Comparison of ENCODE assay signal across 26 mouse cellular contexts in the genomic region with DNA sequence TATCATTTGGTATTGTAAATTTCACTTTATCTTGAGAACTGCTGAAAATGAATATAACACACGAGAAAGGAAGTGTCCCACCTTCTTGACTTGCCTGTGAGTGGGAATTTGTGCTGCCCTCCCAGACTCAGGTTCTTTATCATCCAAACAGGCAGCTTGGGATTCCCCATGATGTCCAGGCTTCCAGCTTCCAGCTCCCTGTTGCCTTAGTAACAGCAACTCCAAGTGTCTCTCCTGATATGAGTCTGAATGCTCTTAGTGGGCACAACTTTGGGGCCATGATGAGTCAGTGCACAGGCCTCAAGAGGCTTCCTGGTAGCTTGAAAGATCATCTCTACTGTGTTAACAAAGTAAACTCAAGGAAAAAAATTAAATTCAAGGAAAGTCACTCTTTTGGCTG.
DNase-seq lines count a peak whose midpoint lies in the region; ATAC-seq and TF ChIP-seq lines count a peak whose summit lies in the region.
"Had no signal": no experiment of that assay in that cellular context is flagged by ENCODE, and none has a peak within 500 bp of the region (broad histone marks: within the 10 kb centered on the region; RNA-seq: fewer than 3 reads in every experiment).

No protein-coding gene starts in this region.

- H3K4me1 ChIP-seq in midbrain, postnatal 0 days (ENCODE audit: insufficient read depth, low read length), result no peaks in the 10 kb centered on the region
- H3K4me1 ChIP-seq in midbrain, embryonic 13.5 days (replicated peaks), result no peaks in the 10 kb centered on the region
- peaks cover 2 to 12% of the 10 kb centered on the region in 2 experiments for H3K4me1 ChIP-seq in CH12.LX (ENCODE audit: control insufficient read depth in 1 of 2, insufficient read depth in 2 of 2)
- H3K4me1 ChIP-seq: forebrain, embryonic 10.5 days; forebrain, embryonic 12.5 days had no signal

- no peak for TF ChIP-seq POLR2A in CH12.LX (IDR thresholded peaks at IDR 0.05; ENCODE audit: low read depth, low read length)

- TF ChIP-seq RAD21 in CH12.LX (IDR thresholded peaks at IDR 0.05; ENCODE audit: low read depth, low read length), result no peak

- H3K27me3 ChIP-seq in midbrain, postnatal 0 days (ENCODE audit: insufficient read depth, low read length), result no peaks in the 10 kb centered on the region
- H3K27me3 ChIP-seq in midbrain, embryonic 13.5 days, result no peaks in the 10 kb centered on the region
- H3K27me3 ChIP-seq in CH12.LX (replicated peaks), result no peaks in the 10 kb centered on the region
- H3K27me3 ChIP-seq: embryonic facial prominence, embryonic 13.5 days; embryonic facial prominence, embryonic 15.5 days; forebrain, embryonic 12.5 days had no signal

- 87% methylated on average over 1 of the region's 1 CpGs for WGBS in midbrain, postnatal 0 days
- 81% methylated on average over 1 of the region's 1 CpGs for WGBS in midbrain, embryonic 13.5 days

- H3K27ac ChIP-seq in midbrain, postnatal 0 days (ENCODE audit: low read depth, low read length), result no peak overlapping the region
- no peak overlapping the region for H3K27ac ChIP-seq in midbrain, embryonic 13.5 days
- H3K27ac ChIP-seq in CH12.LX (ENCODE audit: insufficient read depth, low read depth), result no peak overlapping the region
- H3K27ac ChIP-seq: embryonic facial prominence, embryonic 13.5 days; embryonic facial prominence, embryonic 15.5 days; forebrain, embryonic 10.5 days; forebrain, embryonic 12.5 days had no signal

- no peak for ATAC-seq in midbrain, postnatal 0 days (ENCODE audit: low FRiP score)
- no peak for ATAC-seq in midbrain, embryonic 13.5 days
- ATAC-seq: CD4-positive, CD25-positive, alpha-beta regulatory T cell, adult 4 months; forebrain, embryonic 14.5 days; forebrain, embryonic 16.5 days had no signal

- no peak for TF ChIP-seq EP300 in CH12.LX (IDR thresholded peaks at IDR 0.05; ENCODE audit: low read length)

- peak; percentile 10 for DNase-seq in midbrain, postnatal 0 days (ENCODE audit: low spot score)
- DNase-seq in CH12.LX (ENCODE audit: extremely low read depth) (peak; percentile 40), NIH3T3 (ENCODE audit: low read depth) (peak; percentile 36)
- DNase-seq in c-Kit-positive CD71-positive TER-119-positive erythroid progenitor cells, embryonic 14.5 days (ENCODE audit: low spot score), result no peak
- no peak for DNase-seq in layer of hippocampus, adult 9-11 months
- DNase-seq in thymus, postnatal 14 days, result no peak
- DNase-seq: adrenal gland, adult 2 months; adrenal gland, postnatal 10 days; adrenal gland, postnatal 25 days; B cell, adult 2 months; cerebellum, adult 11 months; cerebellum, adult 18-20 months; cerebellum, adult 8-10 months; cerebellum, adult 9-11 months; cerebellum, postnatal 14 days; cerebellum, postnatal 36 days; embryo, embryonic 11 days had no signal

- no peak overlapping the region for H3K9ac ChIP-seq in midbrain, postnatal 0 days (replicated peaks; ENCODE audit: low read length, poor library complexity, severe bottlenecking)
- no peak overlapping the region for H3K9ac ChIP-seq in midbrain, embryonic 13.5 days (replicated peaks)
- H3K9ac ChIP-seq in CH12.LX (ENCODE audit: insufficient read depth, low read depth), result no peak overlapping the region
- H3K9ac ChIP-seq: embryonic facial prominence, embryonic 13.5 days; embryonic facial prominence, embryonic 15.5 days; forebrain, embryonic 12.5 days had no signal

- H3K4me2 ChIP-seq in midbrain, postnatal 0 days (ENCODE audit: low read depth, low read length, poor library complexity, severe bottlenecking), result no peak overlapping the region
- no peak overlapping the region for H3K4me2 ChIP-seq in midbrain, embryonic 13.5 days (replicated peaks)
- H3K4me2 ChIP-seq in CH12.LX (ENCODE audit: insufficient read depth, low read depth, poor library complexity, severe bottlenecking), result no peak overlapping the region
- H3K4me2 ChIP-seq: embryonic facial prominence, embryonic 13.5 days; embryonic facial prominence, embryonic 15.5 days; forebrain, embryonic 12.5 days had no signal

- in situ Hi-C loops in CH12.LX (cut with MboI; ENCODE audit: low pct_ligation_motif_present, low pct_unique_long_range_greater_than_20kb, low sequenced_read_pairs), result no loop called here

- TF ChIP-seq CTCF in midbrain, postnatal 0 days (IDR thresholded peaks at IDR 0.05), result no peak
- no peak for TF ChIP-seq CTCF in CH12.LX (conservative IDR thresholded peaks at IDR 0.05 in 1 of 2, IDR thresholded peaks at IDR 0.05 in 1 of 2; ENCODE audit: low read depth in 2 of 2, low read length in 2 of 2)

- no peaks in the 10 kb centered on the region for H3K36me3 ChIP-seq in midbrain, postnatal 0 days (ENCODE audit: insufficient read depth, low read length)
- no peaks in the 10 kb centered on the region for H3K36me3 ChIP-seq in midbrain, embryonic 13.5 days
- no peaks in the 10 kb centered on the region for H3K36me3 ChIP-seq in CH12.LX (replicated peaks in 1 of 2; ENCODE audit: control insufficient read depth in 1 of 2, insufficient read depth in 1 of 2, low read length in 1 of 2)
- H3K36me3 ChIP-seq: embryonic facial prominence, embryonic 13.5 days; embryonic facial prominence, embryonic 15.5 days; forebrain, embryonic 10.5 days; forebrain, embryonic 12.5 days had no signal

- dilution Hi-C loops in CH12.LX (cut with MboI; ENCODE audit: extremely low pct_ligation_motif_present, extremely low pct_unique_long_range_greater_than_20kb, low sequenced_read_pairs), result no loop called here

- no peaks in the 10 kb centered on the region for H3K79me2 ChIP-seq in CH12.LX (replicated peaks; ENCODE audit: control insufficient read depth, extremely low read depth, insufficient read depth, poor library complexity, severe bottlenecking)

- H3K9me3 ChIP-seq in midbrain, postnatal 0 days (ENCODE audit: low read length), result no peaks in the 10 kb centered on the region
- H3K9me3 ChIP-seq in midbrain, embryonic 13.5 days, result no peaks in the 10 kb centered on the region
- no peaks in the 10 kb centered on the region for H3K9me3 ChIP-seq in CH12.LX (replicated peaks; ENCODE audit: low read length)
- H3K9me3 ChIP-seq: embryonic facial prominence, embryonic 13.5 days; embryonic facial prominence, embryonic 15.5 days; forebrain, embryonic 10.5 days; forebrain, embryonic 12.5 days had no signal

- H3K4me3 ChIP-seq in midbrain, postnatal 0 days (ENCODE audit: low read depth, low read length), result no peak overlapping the region
- H3K4me3 ChIP-seq in midbrain, embryonic 13.5 days (replicated peaks), result no peak overlapping the region
- no peak overlapping the region for H3K4me3 ChIP-seq in CH12.LX (replicated peaks in 1 of 3; ENCODE audit: low read depth in 2 of 3, low read length in 2 of 3, poor library complexity in 1 of 3)
- H3K4me3 ChIP-seq: embryonic facial prominence, embryonic 13.5 days; embryonic facial prominence, embryonic 15.5 days; erythroblast, embryonic 14.5 days; forebrain, embryonic 10.5 days; forebrain, embryonic 12.5 days had no signal

TF ChIP-seq in CH12.LX, 34 proteins besides CTCF, POLR2A, EP300 and RAD21:
- TF ChIP-seq MXI1 (IDR thresholded peaks at IDR 0.05; ENCODE audit: low read depth, low read length), result no peak
- 0 out of 2 replicates have a peak, but pooled peaks have one; percentile 10 for TF ChIP-seq ETS1 (conservative IDR thresholded peaks at IDR 0.05; ENCODE audit: low read depth, low read length)
- TF ChIP-seq ZKSCAN1 (IDR thresholded peaks at IDR 0.05; ENCODE audit: borderline replicate concordance, low read depth, low read length), result no peak
- TF ChIP-seq KAT2A (IDR thresholded peaks at IDR 0.05; ENCODE audit: insufficient replicate concordance, low read length), result no peak

Comparison
In these comparisons a context has a peak if more than half of its experiments do, and no peak if none do; other contexts are left out.
1. DNase-seq: peak in midbrain, postnatal 0 days (single experiment), CH12.LX (single experiment) and NIH3T3 (single experiment); none in c-Kit-positive CD71-positive TER-119-positive erythroid progenitor cells, embryonic 14.5 days (single experiment), layer of hippocampus, adult 9-11 months (single experiment) and thymus, postnatal 14 days (single experiment).